Mouse (Mus musculus) MEL (cell line): Measurements from ENCODE around the gene Oxsr1. TPM values are rescaled to one million over a fixed set of nuclear protein-coding genes. Genes with fewer than 3 reads are reported as not detected.

Experiments used
- DNase-seq: peaks from one replicate; pipeline ENCODE4 v3.0.0; 2011; ENCODE audit warnings: low read depth, low spot score
- H3K27ac ChIP-seq: 2 replicates; pipeline ENCODE4 v1.5.1; 2012; ENCODE audit warnings: low read depth, mild to moderate bottlenecking, control low read depth, low read length, moderate library complexity; ENCODE audit not compliant: control insufficient read depth
- H3K27me3 ChIP-seq, 2 experiments: fragments of 150-350 bp in 1 of 2; sonication (generic) in 1 of 2; 2 replicates each; pipeline ENCODE4 v1.6.1; 2012; ENCODE audit warnings: low read length in 2 of 2, mild to moderate bottlenecking in 2 of 2, improper control_type of control experiment in 1 of 2, moderate library complexity in 1 of 2; ENCODE audit not compliant: insufficient read depth in 2 of 2, control insufficient read depth in 1 of 2
- H3K36me3 ChIP-seq, 2 experiments: 2 replicates each; pipeline ENCODE4 v1.6.1; 2012 to 2014; ENCODE audit warnings: low read length in 2 of 2, improper control_type of control experiment in 1 of 2, inconsistent platforms in 1 of 2, mild to moderate bottlenecking in 1 of 2; ENCODE audit not compliant: insufficient read depth in 2 of 2, control insufficient read depth in 1 of 2
- H3K4me1 ChIP-seq, 2 experiments: fragments of 150-350 bp in 1 of 2; sonication (generic) in 1 of 2; 2 replicates each; pipeline ENCODE4 v1.6.1; 2012; ENCODE audit warnings: low read length in 2 of 2, improper control_type of control experiment in 1 of 2, mild to moderate bottlenecking in 1 of 2; ENCODE audit not compliant: insufficient read depth in 2 of 2, control insufficient read depth in 1 of 2
- H3K4me3 ChIP-seq, 2 experiments: fragments of 150-350 bp in 1 of 2; sonication (generic) in 1 of 2; 2 replicates each; pipeline ENCODE4 v1.5.1; 2012; ENCODE audit warnings: low read depth in 2 of 2, low read length in 2 of 2, mild to moderate bottlenecking in 2 of 2, moderate library complexity in 2 of 2, control low read depth in 1 of 2, improper control_type of control experiment in 1 of 2; ENCODE audit not compliant: control insufficient read depth in 1 of 2, insufficient read depth in 1 of 2
- H3K79me2 ChIP-seq: 2 replicates; pipeline ENCODE4 v1.6.1; 2012; ENCODE audit warnings: mild to moderate bottlenecking, low read length, moderate library complexity; ENCODE audit not compliant: control insufficient read depth, poor library complexity, insufficient read depth
- H3K9ac ChIP-seq: 2 replicates; pipeline ENCODE4 v1.6.1; 2012; ENCODE audit warnings: low read depth, mild to moderate bottlenecking, control low read depth, low read length, moderate library complexity; ENCODE audit not compliant: control insufficient read depth, poor library complexity, severe bottlenecking
- H3K9me3 ChIP-seq: fragments of 150-350 bp; sonication (generic); replicated peaks from 2 replicates; pipeline ENCODE4 v1.6.1; 2012; ENCODE audit warnings: mild to moderate bottlenecking, low read length, improper control_type of control experiment, moderate library complexity; ENCODE audit not compliant: insufficient read depth
- CHD1 ChIP-seq: IDR thresholded peaks from 2 replicates; pipeline ENCODE4 v1.6.1; 2012; ENCODE audit warnings: low read depth, mild to moderate bottlenecking, inconsistent platforms, low read length, improper control_type of control experiment
- EP300 ChIP-seq, 2 experiments: IDR thresholded peaks; 2 replicates each; pipeline ENCODE4 v1.6.1; 2011; ENCODE audit warnings: improper control_type of control experiment in 2 of 2, low read length in 2 of 2, low read depth in 1 of 2, mild to moderate bottlenecking in 1 of 2
- ETS1 ChIP-seq: IDR thresholded peaks from 2 replicates; pipeline ENCODE4 v1.6.1; 2012; ENCODE audit warnings: low read depth, mild to moderate bottlenecking, inconsistent platforms, low read length, improper control_type of control experiment, moderate library complexity
- KAT2A ChIP-seq: conservative IDR thresholded peaks from 2 replicates; pipeline ENCODE4 v1.6.1; 2012; ENCODE audit warnings: low read depth, low read length, improper control_type of control experiment, inconsistent platforms
- MAFK ChIP-seq: IDR thresholded peaks from 2 replicates; pipeline ENCODE4 v1.6.1; 2011; ENCODE audit warnings: low read depth, mild to moderate bottlenecking, low read length, improper control_type of control experiment, borderline replicate concordance
- MXI1 ChIP-seq: IDR thresholded peaks from 2 replicates; pipeline ENCODE4 v1.6.1; 2011; ENCODE audit warnings: mild to moderate bottlenecking, low read depth, low read length, improper control_type of control experiment
- MYB ChIP-seq: IDR thresholded peaks from 2 replicates; pipeline ENCODE4 v1.6.1; 2011; ENCODE audit warnings: mild to moderate bottlenecking, low read depth, low read length, improper control_type of control experiment
- MYC ChIP-seq: IDR thresholded peaks from 2 replicates; pipeline ENCODE4 v1.6.1; 2011; ENCODE audit warnings: low read depth, mild to moderate bottlenecking, low read length, improper control_type of control experiment, moderate library complexity
- NELFE ChIP-seq: IDR thresholded peaks from 2 replicates; pipeline ENCODE4 v1.6.1; 2011; ENCODE audit warnings: low read depth, low read length, improper control_type of control experiment
- POLR2A ChIP-seq, 2 experiments: IDR thresholded peaks; 2 replicates each; pipeline ENCODE4 v1.6.1; 2011 to 2012; ENCODE audit warnings: low read length in 2 of 2, mild to moderate bottlenecking in 2 of 2, control low read depth in 1 of 2, improper control_type of control experiment in 1 of 2, low read depth in 1 of 2, moderate library complexity in 1 of 2; ENCODE audit not compliant: control insufficient read depth in 1 of 2, insufficient read depth in 1 of 2, poor library complexity in 1 of 2
- TAL1 ChIP-seq: IDR thresholded peaks from 2 replicates; pipeline ENCODE4 v1.6.1; 2012; ENCODE audit warnings: mild to moderate bottlenecking, inconsistent platforms, low read length, moderate library complexity, mixed read lengths
- TBP ChIP-seq: IDR thresholded peaks from 2 replicates; pipeline ENCODE4 v1.8.0; 2011; ENCODE audit warnings: low read depth, low read length, improper control_type of control experiment
- UBTF ChIP-seq: IDR thresholded peaks from 2 replicates; pipeline ENCODE4 v1.6.1; 2012; ENCODE audit warnings: low read depth, mild to moderate bottlenecking, inconsistent platforms, low read length, improper control_type of control experiment, moderate library complexity, borderline replicate concordance; ENCODE audit not compliant: insufficient read depth
- USF1 ChIP-seq: IDR thresholded peaks from 2 replicates; pipeline ENCODE4 v1.6.1; 2014; ENCODE audit warnings: low read depth, mild to moderate bottlenecking, inconsistent platforms, low read length, improper control_type of control experiment, moderate library complexity
- USF2 ChIP-seq, 2 experiments: IDR thresholded peaks; 2 replicates each; pipeline ENCODE4 v1.6.1; 2011 to 2012; ENCODE audit warnings: improper control_type of control experiment in 2 of 2, low read length in 2 of 2, borderline replicate concordance in 1 of 2, inconsistent platforms in 1 of 2, low read depth in 1 of 2, mild to moderate bottlenecking in 1 of 2; ENCODE audit not compliant: insufficient read depth in 1 of 2
- ZC3H11A ChIP-seq: IDR thresholded peaks from 2 replicates; pipeline ENCODE4 v1.6.1; 2012; ENCODE audit warnings: low read depth, mild to moderate bottlenecking, inconsistent platforms, low read length, improper control_type of control experiment
- ZKSCAN1 ChIP-seq: IDR thresholded peaks from 2 replicates; pipeline ENCODE4 v1.6.1; 2012; ENCODE audit warnings: low read depth, mild to moderate bottlenecking, inconsistent platforms, low read length, improper control_type of control experiment, moderate library complexity
- ZMIZ1 ChIP-seq: IDR thresholded peaks from 2 replicates; pipeline ENCODE4 v1.6.1; 2012; ENCODE audit warnings: low read depth, mild to moderate bottlenecking, inconsistent platforms, low read length, improper control_type of control experiment, moderate library complexity
- ZNF384 ChIP-seq: IDR thresholded peaks from 2 replicates; pipeline ENCODE4 v1.6.1; 2012; ENCODE audit warnings: low read depth, mild to moderate bottlenecking, inconsistent platforms, low read length, improper control_type of control experiment
- polyA plus RNA-seq, 2 experiments: library from polyadenylated mRNA; stranded (reverse) in 1 of 2; unstranded in 1 of 2; fragments of >175 nt in 1 of 2; fragments of >200 nt in 1 of 2; gene quantifications; 2 replicates each; pipeline versions ENCODE4 v1.2.1 to v1.2.4; 2012; ENCODE audit warnings: low replicate concordance in 2 of 2, low read depth in 1 of 2; ENCODE audit not compliant: insufficient read length in 2 of 2, insufficient read depth in 1 of 2, missing spikeins in 1 of 2
- total RNA-seq: library from RNA; depleted of rRNA; stranded (reverse); fragments of 300-350 nt; gene quantifications from 2 replicates; pipeline ENCODE4 v1.2.3, GENCODE M21; 2012

The Oxsr1 gene
- total and polyA plus RNA-seq, 3 experiments, result 25.6 to 304 (median 37.6) TPM

GRCm38 (mm10) chr9:119258785-119259184 lies 63.4 kb downstream of the Oxsr1 start:
- Histone ChIP-seq H3K36me3 (peaks cover 2 to 6% of the 10 kb centered on the region in 2 experiments; a peak in 3 of 4 replicates), H3K9me3 (no peaks in the 10 kb centered on the region), H3K9ac (no peak overlapping the region), H3K27me3 (no peaks in the 10 kb centered on the region), H3K4me3 (no peak overlapping the region), H3K27ac (no peak overlapping the region), H3K79me2 (no peaks in the 10 kb centered on the region), H3K4me1 (no peaks in the 10 kb centered on the region)
- DNase-seq, result no peak
- no peak for TF ChIP-seq TBP
- TF ChIP-seq EP300 (IDR thresholded peaks at IDR 0.05; ENCODE audit: low read depth in 1 of 2, low read length in 2 of 2), result no peak
- no peak for TF ChIP-seq TAL1
- no peak for TF ChIP-seq ZMIZ1
- TF ChIP-seq MYB, result no peak
- TF ChIP-seq ZNF384, result no peak
- TF ChIP-seq USF1, result no peak
- TF ChIP-seq ZKSCAN1, result no peak
- no peak for TF ChIP-seq NELFE
- TF ChIP-seq MYC, result no peak
- TF ChIP-seq MAFK, result no peak
- TF ChIP-seq KAT2A, result no peak
- TF ChIP-seq USF2 (IDR thresholded peaks at IDR 0.05; ENCODE audit: borderline replicate concordance in 1 of 2, insufficient read depth in 1 of 2, low read depth in 1 of 2, low read length in 2 of 2), result no peak
- TF ChIP-seq ETS1, result no peak
- TF ChIP-seq POLR2A (IDR thresholded peaks at IDR 0.05; ENCODE audit: control insufficient read depth in 1 of 2, insufficient read depth in 1 of 2, low read depth in 1 of 2, low read length in 2 of 2, poor library complexity in 1 of 2), result no peak
- TF ChIP-seq UBTF, result no peak
- TF ChIP-seq ZC3H11A, result no peak

- no peak overlapping the region for H3K27ac ChIP-seq
- H3K27me3 ChIP-seq, result no peaks in the 10 kb centered on the region
- peak; percentile 30 for DNase-seq
- H3K4me1 ChIP-seq, result no peaks in the 10 kb centered on the region
- H3K36me3 ChIP-seq, result peaks cover 2 to 6% of the 10 kb centered on the region in 2 experiments; a peak in 3 of 4 replicates
- no peaks in the 10 kb centered on the region for H3K79me2 ChIP-seq
- TF ChIP-seq CHD1, result no peak
- 0 out of 2 replicates have a peak, but pooled peaks have one; percentile 16 for TF ChIP-seq ETS1
- no peak for TF ChIP-seq MXI1
- no peak overlapping the region for H3K9ac ChIP-seq
- no peaks in the 10 kb centered on the region for H3K9me3 ChIP-seq
- no peak overlapping the region for H3K4me3 ChIP-seq
Measured at GRCm38 (mm10) chr9:119258128-119258527, 64.1 kb downstream of the Oxsr1 start.
